Mouse (Mus musculus): Measurements from ENCODE around the gene Zfp800.

Gene Zfp800

GRCm38 (mm10) chr6:28308929-28309328 lies 88.9 kb downstream of the Zfp800 start:
- no peak for DNase-seq

- no peak for DNase-seq
These were observed 91.1 kb downstream of the Zfp800 start for GRCm38 (mm10) chr6:28306702-28307101.

- no peak for DNase-seq
These were observed 101.5 kb downstream of the Zfp800 start for GRCm38 (mm10) chr6:28296306-28296705.

- no peak for DNase-seq
These were observed 102.2 kb downstream of the Zfp800 start for GRCm38 (mm10) chr6:28295581-28295980.

GRCm38 (mm10) chr6:28292810-28293209 lies 105.0 kb downstream of the Zfp800 start:
- DNase-seq = no peak

- DNase-seq = no peak
These were observed 117.9 kb downstream of the Zfp800 start for GRCm38 (mm10) chr6:28279886-28280285.

GRCm38 (mm10) chr6:28262198-28262621 lies 135.6 kb downstream of the Zfp800 start:
- DNase-seq = peak; percentile 61

- peak; percentile 92 for DNase-seq
These were observed 136.3 kb downstream of the Zfp800 start for GRCm38 (mm10) chr6:28261307-28262197.

GRCm38 (mm10) chr6:28260425-28261191 lies 137.2 kb downstream of the Zfp800 start:
- DNase-seq = peak; percentile 11

- no peak for DNase-seq
These were observed 138.1 kb downstream of the Zfp800 start for GRCm38 (mm10) chr6:28259750-28260149.

GRCm38 (mm10) chr6:28258440-28258839 lies 139.4 kb downstream of the Zfp800 start:
- DNase-seq = no peak

- no peak for DNase-seq
These were observed 140.0 kb downstream of the Zfp800 start for GRCm38 (mm10) chr6:28257772-28258171.

- DNase-seq = no peak
These were observed 145.0 kb downstream of the Zfp800 start for GRCm38 (mm10) chr6:28252790-28253189.

- DNase-seq = no peak
These were observed 149.6 kb downstream of the Zfp800 start for GRCm38 (mm10) chr6:28248211-28248610.

GRCm38 (mm10) chr6:28232618-28233361 lies 165.0 kb downstream of the Zfp800 start:
- DNase-seq = no peak

GRCm38 (mm10) chr6:28228085-28228484 lies 169.7 kb downstream of the Zfp800 start:
- DNase-seq = peak; percentile 1

- DNase-seq = no peak
These were observed 176.8 kb downstream of the Zfp800 start for GRCm38 (mm10) chr6:28221017-28221416.

GRCm38 (mm10) chr6:28218386-28218785 lies 179.4 kb downstream of the Zfp800 start:
- DNase-seq = no peak

GRCm38 (mm10) chr6:28215268-28215954 lies 182.4 kb downstream of the Zfp800 start:
- DNase-seq = peak; percentile 48

GRCm38 (mm10) chr6:28214658-28215267 lies 183.0 kb downstream of the Zfp800 start:
- no peak for DNase-seq

- no peak for DNase-seq
These were observed 194.4 kb downstream of the Zfp800 start for GRCm38 (mm10) chr6:28203454-28203853.

- no peak for DNase-seq
These were observed 195.0 kb downstream of the Zfp800 start for GRCm38 (mm10) chr6:28202833-28203232.

Measured in lung, postnatal 36 days (tissue).